Mouse (Mus musculus) lung, postnatal 36 days (tissue): ENCODE data around the gene Fcho1.

Experiments used
- DNase-seq: peaks from one replicate; pipeline ENCODE4 v3.0.0; 2022; ENCODE audit warnings: mixed read lengths

Gene Fcho1

GRCm38 (mm10) chr8:71658515-71659049, 66.9 kb downstream of the Fcho1 start:
- no peak for DNase-seq
